10 mouse cellular contexts compared by ENCODE assay signal in genomic region chr5:117153527-117154091, GRCm38 (mm10). TPM values are rescaled to one million over a fixed set of nuclear protein-coding genes. Genes with fewer than 3 reads are reported as not detected.
A peak's percentile ranks its signal among the peaks of the same experiment; 100 is the strongest.
DNase-seq lines count a peak whose midpoint lies in the region; ATAC-seq and TF ChIP-seq lines count a peak whose summit lies in the region.
"Had no signal": no experiment of that assay in that cellular context is flagged by ENCODE, and none has a peak within 500 bp of the region (broad histone marks: within the 10 kb centered on the region; RNA-seq: fewer than 3 reads in every experiment).

No protein-coding gene starts in this region.

- H3K9me3 ChIP-seq in hindbrain, postnatal 0 days (ENCODE audit: low read length) = no peaks in the 10 kb centered on the region
- H3K9me3 ChIP-seq in hindbrain, embryonic 12.5 days (replicated peaks) = 0 out of 2 replicates have a peak, but pooled peaks cover 6% of the 10 kb centered on the region
- H3K9me3 ChIP-seq in embryonic facial prominence, embryonic 10.5 days = peaks cover 9% of the 10 kb centered on the region; the same call in 1 of the 2 replicates
- H3K9me3 ChIP-seq: G1E had no signal

- intact Hi-C loops in heart, postnatal 14 days (cut with DNase I) = no loop called here

- TF ChIP-seq CTCF in hindbrain, postnatal 0 days (IDR thresholded peaks at IDR 0.05; ENCODE audit: low read depth) = no peak

- ATAC-seq in hindbrain, postnatal 0 days = no peak
- ATAC-seq in hindbrain, embryonic 12.5 days (ENCODE audit: low FRiP score) = no peak

- no peaks in the 10 kb centered on the region for H3K36me3 ChIP-seq in hindbrain, postnatal 0 days (ENCODE audit: insufficient read depth, low read length)
- H3K36me3 ChIP-seq in hindbrain, embryonic 12.5 days = 0 out of 2 replicates have a peak, but pooled peaks cover 3% of the 10 kb centered on the region
- H3K36me3 ChIP-seq in embryonic facial prominence, embryonic 10.5 days (replicated peaks) = peaks cover 5% of the 10 kb centered on the region; the same call in 1 of the 2 replicates

- H3K4me1 ChIP-seq in hindbrain, postnatal 0 days (ENCODE audit: insufficient read depth, low read length) = no peaks in the 10 kb centered on the region
- no peaks in the 10 kb centered on the region for H3K4me1 ChIP-seq in hindbrain, embryonic 12.5 days
- peaks cover 12% of the 10 kb centered on the region for H3K4me1 ChIP-seq in embryonic facial prominence, embryonic 10.5 days

- H3K4me2 ChIP-seq in hindbrain, postnatal 0 days (ENCODE audit: low read depth, low read length) = no peak overlapping the region
- no peak overlapping the region for H3K4me2 ChIP-seq in hindbrain, embryonic 12.5 days (replicated peaks)

- H3K9ac ChIP-seq in hindbrain, postnatal 0 days (replicated peaks; ENCODE audit: low read length) = no peak overlapping the region
- no peak overlapping the region for H3K9ac ChIP-seq in hindbrain, embryonic 12.5 days

- H3K27ac ChIP-seq in hindbrain, postnatal 0 days = no peak overlapping the region
- H3K27ac ChIP-seq in hindbrain, embryonic 12.5 days = no peak overlapping the region
- H3K27ac ChIP-seq in embryonic facial prominence, embryonic 10.5 days (replicated peaks) = no peak overlapping the region; the same call in 1 of the 2 replicates

- 63% methylated on average over 15 of the region's 15 CpGs for WGBS in hindbrain, postnatal 0 days
- WGBS in hindbrain, embryonic 12.5 days = 74% methylated on average over 15 of the region's 15 CpGs
- WGBS in embryonic facial prominence, embryonic 10.5 days = 62% methylated on average over 15 of the region's 15 CpGs

- no peaks in the 10 kb centered on the region for H3K27me3 ChIP-seq in hindbrain, postnatal 0 days (ENCODE audit: insufficient read depth, low read length)
- no peaks in the 10 kb centered on the region for H3K27me3 ChIP-seq in hindbrain, embryonic 12.5 days
- H3K27me3 ChIP-seq in embryonic facial prominence, embryonic 10.5 days (replicated peaks; ENCODE audit: low read depth, poor library complexity, severe bottlenecking) = no peaks in the 10 kb centered on the region

- DNase-seq in hindbrain, postnatal 0 days (ENCODE audit: low spot score) = peak; percentile 57
- DNase-seq in embryonic facial prominence, embryonic 10.5 days (ENCODE audit: low spot score) = peak; percentile 59
- peak; percentile 34 to 48 for DNase-seq in heart, postnatal 14 days
- peak; percentile 25 for DNase-seq in lung, postnatal 14 days
- DNase-seq in frontal cortex, postnatal 14 days (ENCODE audit: low spot score in 2 of 2) = no peak
- no peak for DNase-seq in B cell, adult 2 months
- DNase-seq in cerebellum, adult 11-12 months = no peak
- DNase-seq: layer of hippocampus, adult 9-11 months had no signal

- no peak overlapping the region for H3K4me3 ChIP-seq in hindbrain, postnatal 0 days (ENCODE audit: low read length)
- no peak overlapping the region for H3K4me3 ChIP-seq in hindbrain, embryonic 12.5 days
- H3K4me3 ChIP-seq in embryonic facial prominence, embryonic 10.5 days = no peak overlapping the region

RNA-seq across cellular contexts. Expression of gene Taok3, which starts 33.7 kb away (rescaled TPM):
- 21.0 and 27.3 TPM in 2 replicates for total RNA-seq in hindbrain, postnatal 0 days (2014; rRNA removed)
- 50.2 and 51.9 TPM in 2 replicates for polyA plus RNA-seq in hindbrain, postnatal 0 days (2015; fragmentation: Nextera tagmentation; extraction: Ambion mirVana)
- polyA plus RNA-seq in hindbrain, embryonic 12.5 days (2016; fragmentation: Nextera tagmentation; extraction: Ambion mirVana) = 30.6 and 31.8 TPM in 2 replicates
- 8.1 TPM in 2 replicates for polyA plus RNA-seq in embryonic facial prominence, embryonic 10.5 days (2016; fragmentation: Nextera tagmentation; extraction: Ambion mirVana)
- total RNA-seq in heart, postnatal 14 days (2021) = 1 to 10 TPM; 9.0 to 9.3 TPM

RNA-seq across cellular contexts. Expression of gene Suds3, which starts 37.7 kb away (rescaled TPM):
- total RNA-seq in hindbrain, postnatal 0 days (2014; rRNA removed) = 83.4 and 99.7 TPM in 2 replicates
- 65.4 and 68.1 TPM in 2 replicates for polyA plus RNA-seq in hindbrain, postnatal 0 days (2015; fragmentation: Nextera tagmentation; extraction: Ambion mirVana)
- 118 and 120 TPM in 2 replicates for polyA plus RNA-seq in hindbrain, embryonic 12.5 days (2016; fragmentation: Nextera tagmentation; extraction: Ambion mirVana)
- polyA plus RNA-seq in embryonic facial prominence, embryonic 10.5 days (2016; fragmentation: Nextera tagmentation; extraction: Ambion mirVana) = 74.6 and 76.4 TPM in 2 replicates
- 10 to 100 TPM; 66.6 to 73.7 TPM for total RNA-seq in heart, postnatal 14 days (2021)

Comparison
In these comparisons a context has a peak if more than half of its experiments do, and no peak if none do; other contexts are left out.
1. DNase-seq: peak in hindbrain, postnatal 0 days (single experiment), embryonic facial prominence, embryonic 10.5 days (single experiment), heart, postnatal 14 days (2 of 2) and lung, postnatal 14 days (single experiment); none in frontal cortex, postnatal 14 days (0 of 2), B cell, adult 2 months (0 of 2) and cerebellum, adult 11-12 months (single experiment).